Mouse (Mus musculus) left cerebral cortex, adult 9 months (tissue): ENCODE data around the gene Bbc3.
A peak's percentile ranks its signal among the peaks of the same experiment; 100 is the strongest.

ENCODE experiments used
- DNase-seq, 2 experiments: peaks; one replicate each; pipeline ENCODE4 v3.0.0; 2022; ENCODE audit warnings: low spot score in 2 of 2

Gene Bbc3

GRCm38 (mm10) chr7:16315222-16315759 is 7.1 kb downstream of the Bbc3 start:
- DNase-seq: no peak

GRCm38 (mm10) chr7:16317094-16317493 is 8.9 kb downstream of the Bbc3 start:
- DNase-seq: no peak

- DNase-seq: no peak
Measured at GRCm38 (mm10) chr7:16319216-16319615, 11.0 kb downstream of the Bbc3 start.

- DNase-seq: no peak
Measured at GRCm38 (mm10) chr7:16320479-16320878, 12.3 kb downstream of the Bbc3 start.

- no peak for DNase-seq
Measured at GRCm38 (mm10) chr7:16324661-16325060, 16.5 kb downstream of the Bbc3 start.

GRCm38 (mm10) chr7:16325920-16326606 is 17.9 kb downstream of the Bbc3 start:
- DNase-seq: peak in 1 of 2 experiments; percentile 56

- no peak for DNase-seq
Measured at GRCm38 (mm10) chr7:16326607-16326971, 18.4 kb downstream of the Bbc3 start.

GRCm38 (mm10) chr7:16329146-16329545 is 21.0 kb downstream of the Bbc3 start:
- DNase-seq: no peak

- no peak for DNase-seq
Measured at GRCm38 (mm10) chr7:16337733-16338132, 29.5 kb downstream of the Bbc3 start.

GRCm38 (mm10) chr7:16344598-16344997 is 36.4 kb downstream of the Bbc3 start:
- DNase-seq: no peak

- no peak for DNase-seq
Measured at GRCm38 (mm10) chr7:16345297-16345696, 37.1 kb downstream of the Bbc3 start.

GRCm38 (mm10) chr7:16349999-16350398 is 41.8 kb downstream of the Bbc3 start:
- no peak for DNase-seq

- DNase-seq: no peak
Measured at GRCm38 (mm10) chr7:16355854-16356594, 47.8 kb downstream of the Bbc3 start.

GRCm38 (mm10) chr7:16357602-16358001 is 49.4 kb downstream of the Bbc3 start:
- DNase-seq: no peak

GRCm38 (mm10) chr7:16364319-16364718 is 56.1 kb downstream of the Bbc3 start:
- DNase-seq: no peak

- no peak for DNase-seq
Measured at GRCm38 (mm10) chr7:16364901-16365500, 56.8 kb downstream of the Bbc3 start.

- no peak for DNase-seq
Measured at GRCm38 (mm10) chr7:16366133-16366646, 58.0 kb downstream of the Bbc3 start.

GRCm38 (mm10) chr7:16366669-16367068 is 58.5 kb downstream of the Bbc3 start:
- no peak for DNase-seq
